Mouse (Mus musculus): ENCODE data around the gene Trip4.

DNA sequence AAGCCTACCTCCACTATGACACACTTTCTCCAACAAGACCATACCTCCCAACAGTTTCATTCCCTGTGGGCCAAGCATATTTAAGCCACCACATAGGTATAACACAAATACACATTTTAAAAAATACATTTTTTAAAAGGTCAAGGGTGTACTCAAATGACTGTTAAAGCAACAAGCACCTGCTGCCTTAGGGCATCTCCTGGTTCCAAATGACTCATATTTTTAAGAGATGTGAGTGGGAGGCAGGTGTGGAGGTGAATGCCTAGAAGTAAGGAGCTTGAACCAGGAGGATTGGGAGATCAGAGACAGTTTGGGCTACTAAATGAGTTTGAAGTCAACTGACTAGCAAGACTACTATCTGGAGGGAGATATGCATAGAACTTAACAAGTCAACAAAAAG is 21.2 kb upstream of the Trip4 start:
- TF ChIP-seq CTCF (IDR thresholded peaks at IDR 0.05; ENCODE audit: borderline replicate concordance, control insufficient read depth, extremely low read depth, insufficient read depth, low read length, poor library complexity) = no peak
- no peak for TF ChIP-seq POLR2A (IDR thresholded peaks at IDR 0.05; ENCODE audit: control insufficient read depth, extremely low read depth, insufficient read depth, low read length, poor library complexity)
